Mouse (Mus musculus) CH12.LX (cell line): ENCODE measurements around the gene Olfr11. TPM values are rescaled to one million over a fixed set of nuclear protein-coding genes. Genes with fewer than 3 reads are reported as not detected.

Source experiments
- polyA plus RNA-seq: library from polyadenylated mRNA; unstranded; fragments of >175 nt; gene quantifications from 2 replicates; pipeline ENCODE4 v1.2.1, GENCODE M21; 2012; ENCODE audit warnings: low read depth; ENCODE audit not compliant: insufficient read length
- total RNA-seq, 2 experiments: library from RNA; depleted of rRNA; stranded (reverse); fragments of 300-350 nt in 1 of 2; fragments of >200 nt in 1 of 2; gene quantifications; 2 replicates each; pipeline ENCODE4 v1.2.3; 2012 to 2014

Gene Olfr11
- total and polyA plus RNA-seq, 3 experiments: 0.23 to 1.4 (median 0.70) TPM

Other genes with a start within 250 kb of the Olfr11 start
Only the 20 nearest of the 34 such genes appear.
- 13.5 and 21.0 TPM in 2 replicates for gene Gm11273, start 141.1 kb downstream of the Olfr11 start, total RNA-seq (2012; rRNA removed)
- 28.3 and 28.8 TPM in 2 replicates for gene Gm11273, start 141.1 kb downstream of the Olfr11 start, total RNA-seq (2014; rRNA removed)
- gene Gm11273, start 141.1 kb downstream of the Olfr11 start, polyA plus RNA-seq: 239 and 279 TPM in 2 replicates
- gene Zkscan8, start 111.4 kb downstream of the Olfr11 start, total RNA-seq (2012; rRNA removed): 7.4 and 8.1 TPM in 2 replicates
- 7.6 and 8.3 TPM in 2 replicates for gene Zkscan8, start 111.4 kb downstream of the Olfr11 start, total RNA-seq (2014; rRNA removed)
- 7.3 and 9.7 TPM in 2 replicates for gene Zkscan8, start 111.4 kb downstream of the Olfr11 start, polyA plus RNA-seq
- not detected in 2 replicates for gene Olfr1366, start 99.7 kb downstream of the Olfr11 start, total RNA-seq (2012; rRNA removed)
- gene Olfr1366, start 99.7 kb downstream of the Olfr11 start, total RNA-seq (2014; rRNA removed): not detected in 2 replicates
- gene Olfr1366, start 99.7 kb downstream of the Olfr11 start, polyA plus RNA-seq: 0.08 and 0.10 TPM in 2 replicates
- gene Olfr1535, start 82.6 kb downstream of the Olfr11 start, total RNA-seq (2012; rRNA removed): not detected in 2 replicates
- not detected in 2 replicates for gene Olfr1535, start 82.6 kb downstream of the Olfr11 start, total RNA-seq (2014; rRNA removed)
- gene Olfr1535, start 82.6 kb downstream of the Olfr11 start, polyA plus RNA-seq: not detected in 2 replicates
- not detected in 2 replicates for gene Olfr1364, start 60.8 kb downstream of the Olfr11 start, total RNA-seq (2012; rRNA removed)
- not detected in 2 replicates for gene Olfr1364, start 60.8 kb downstream of the Olfr11 start, total RNA-seq (2014; rRNA removed)
- gene Olfr1364, start 60.8 kb downstream of the Olfr11 start, polyA plus RNA-seq: not detected in 2 replicates
- gene Olfr1362, start 28.5 kb downstream of the Olfr11 start, total RNA-seq (2012; rRNA removed): not detected in 2 replicates
- gene Olfr1362, start 28.5 kb downstream of the Olfr11 start, total RNA-seq (2014; rRNA removed): not detected in 2 replicates
- gene Olfr1362, start 28.5 kb downstream of the Olfr11 start, polyA plus RNA-seq: not detected in 2 replicates
- not detected in 2 replicates for gene Olfr1361, start 20.9 kb upstream of the Olfr11 start, total RNA-seq (2012; rRNA removed)
- gene Olfr1361, start 20.9 kb upstream of the Olfr11 start, total RNA-seq (2014; rRNA removed): not detected in 2 replicates
- gene Olfr1361, start 20.9 kb upstream of the Olfr11 start, polyA plus RNA-seq: not detected in 2 replicates
- not detected in 2 replicates for gene Olfr1360, start 34.9 kb upstream of the Olfr11 start, total RNA-seq (2012; rRNA removed)
- gene Olfr1360, start 34.9 kb upstream of the Olfr11 start, total RNA-seq (2014; rRNA removed): not detected in 2 replicates
- gene Olfr1360, start 34.9 kb upstream of the Olfr11 start, polyA plus RNA-seq: not detected in 2 replicates
- gene Olfr1359, start 55.6 kb upstream of the Olfr11 start, total RNA-seq (2012; rRNA removed): not detected in 2 replicates
- gene Olfr1359, start 55.6 kb upstream of the Olfr11 start, total RNA-seq (2014; rRNA removed): not detected in 2 replicates
- gene Olfr1359, start 55.6 kb upstream of the Olfr11 start, polyA plus RNA-seq: not detected in 2 replicates
- gene Hist1h2bl, start 73.6 kb upstream of the Olfr11 start, total RNA-seq (2012; rRNA removed): 897 and 953 TPM in 2 replicates
- gene Hist1h2bl, start 73.6 kb upstream of the Olfr11 start, total RNA-seq (2014; rRNA removed): 16.0 and 18.1 TPM in 2 replicates
- 1.7 and 3.8 TPM in 2 replicates for gene Hist1h2bl, start 73.6 kb upstream of the Olfr11 start, polyA plus RNA-seq
- gene Hist1h2ai, start 73.9 kb upstream of the Olfr11 start, total RNA-seq (2012; rRNA removed): 839 and 880 TPM in 2 replicates
- 3.9 and 6.3 TPM in 2 replicates for gene Hist1h2ai, start 73.9 kb upstream of the Olfr11 start, total RNA-seq (2014; rRNA removed)
- not detected in 2 replicates for gene Hist1h2ai, start 73.9 kb upstream of the Olfr11 start, polyA plus RNA-seq
- gene Hist1h3h, start 75.1 kb upstream of the Olfr11 start, total RNA-seq (2012; rRNA removed): 1,605 and 1,657 TPM in 2 replicates
- gene Hist1h3h, start 75.1 kb upstream of the Olfr11 start, total RNA-seq (2014; rRNA removed): 18.2 and 21.7 TPM in 2 replicates
- gene Hist1h3h, start 75.1 kb upstream of the Olfr11 start, polyA plus RNA-seq: 9.5 and 18.6 TPM in 2 replicates
- 1,752 and 1,804 TPM in 2 replicates for gene Hist1h2bm, start 79.5 kb upstream of the Olfr11 start, total RNA-seq (2012; rRNA removed)
- 25.7 and 36.0 TPM in 2 replicates for gene Hist1h2bm, start 79.5 kb upstream of the Olfr11 start, total RNA-seq (2014; rRNA removed)
- 0.87 TPM in 1 of 2 replicates, not detected in the other for gene Hist1h2bm, start 79.5 kb upstream of the Olfr11 start, polyA plus RNA-seq
- 936 and 984 TPM in 2 replicates for gene Hist1h4j, start 92.5 kb upstream of the Olfr11 start, total RNA-seq (2012; rRNA removed)
- 18.5 and 27.8 TPM in 2 replicates for gene Hist1h4j, start 92.5 kb upstream of the Olfr11 start, total RNA-seq (2014; rRNA removed)
- 1.1 and 1.8 TPM in 2 replicates for gene Hist1h4j, start 92.5 kb upstream of the Olfr11 start, polyA plus RNA-seq
- gene Hist1h4k, start 108.0 kb upstream of the Olfr11 start, total RNA-seq (2012; rRNA removed): 3,228 and 4,319 TPM in 2 replicates
- gene Hist1h4k, start 108.0 kb upstream of the Olfr11 start, total RNA-seq (2014; rRNA removed): 15.2 and 25.4 TPM in 2 replicates
- 5.6 and 13.2 TPM in 2 replicates for gene Hist1h4k, start 108.0 kb upstream of the Olfr11 start, polyA plus RNA-seq
- 1,024 and 1,125 TPM in 2 replicates for gene Hist1h2ak, start 111.3 kb upstream of the Olfr11 start, total RNA-seq (2012; rRNA removed)
- 7.3 and 16.6 TPM in 2 replicates for gene Hist1h2ak, start 111.3 kb upstream of the Olfr11 start, total RNA-seq (2014; rRNA removed)
- 1.8 and 6.2 TPM in 2 replicates for gene Hist1h2ak, start 111.3 kb upstream of the Olfr11 start, polyA plus RNA-seq
- gene Hist1h2bn, start 111.6 kb upstream of the Olfr11 start, total RNA-seq (2012; rRNA removed): 1,563 and 1,639 TPM in 2 replicates
- gene Hist1h2bn, start 111.6 kb upstream of the Olfr11 start, total RNA-seq (2014; rRNA removed): 16.5 and 24.0 TPM in 2 replicates
- gene Hist1h2bn, start 111.6 kb upstream of the Olfr11 start, polyA plus RNA-seq: 2.6 and 3.1 TPM in 2 replicates
- gene Hist1h1b, start 138.1 kb upstream of the Olfr11 start, total RNA-seq (2012; rRNA removed): 1,032 and 1,397 TPM in 2 replicates
- 12.2 and 16.6 TPM in 2 replicates for gene Hist1h1b, start 138.1 kb upstream of the Olfr11 start, total RNA-seq (2014; rRNA removed)
- gene Hist1h1b, start 138.1 kb upstream of the Olfr11 start, polyA plus RNA-seq: 0.71 and 1.9 TPM in 2 replicates
- 797 and 828 TPM in 2 replicates for gene Hist1h3i, start 140.9 kb upstream of the Olfr11 start, total RNA-seq (2012; rRNA removed)
- 7.7 and 21.2 TPM in 2 replicates for gene Hist1h3i, start 140.9 kb upstream of the Olfr11 start, total RNA-seq (2014; rRNA removed)
- 2.0 and 14.3 TPM in 2 replicates for gene Hist1h3i, start 140.9 kb upstream of the Olfr11 start, polyA plus RNA-seq
- gene Hist1h2an, start 144.7 kb upstream of the Olfr11 start, total RNA-seq (2012; rRNA removed): 792 and 1,025 TPM in 2 replicates
- 3.0 and 4.7 TPM in 2 replicates for gene Hist1h2an, start 144.7 kb upstream of the Olfr11 start, total RNA-seq (2014; rRNA removed)
- gene Hist1h2an, start 144.7 kb upstream of the Olfr11 start, polyA plus RNA-seq: 7.1 TPM in 1 of 2 replicates, not detected in the other